Mouse (Mus musculus): ENCODE data around the gene Mme.

DNA sequence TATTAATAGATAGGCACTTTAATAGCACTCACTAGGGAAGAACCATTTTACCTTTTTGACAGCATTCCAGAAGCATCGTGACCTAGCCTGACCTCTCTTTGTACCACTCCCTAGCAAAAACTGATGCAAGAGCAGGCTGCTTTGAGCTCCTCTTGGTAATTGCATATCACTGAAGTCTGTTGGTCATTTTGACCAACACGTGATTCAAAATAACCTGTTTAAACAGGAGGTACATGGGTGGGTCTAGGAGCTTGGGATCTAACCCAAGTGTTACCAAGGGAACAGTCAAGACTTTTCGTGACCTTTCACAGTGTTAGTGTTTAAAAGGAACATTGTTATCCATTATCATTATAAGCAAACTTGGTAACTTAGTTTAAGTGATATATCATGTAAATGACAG is 76.2 kb downstream of the Mme start:
- TF ChIP-seq CTCF (conservative IDR thresholded peaks at IDR 0.05; ENCODE audit: insufficient read depth, insufficient read length, low read depth, low read length) (no peak), POLR2A (IDR thresholded peaks at IDR 0.05; ENCODE audit: low read depth, low read length) (no peak)
